Mouse (Mus musculus) layer of hippocampus, postnatal 25 days (tissue): Measurements from ENCODE around the gene Il15. TPM values are rescaled to one million over a fixed set of nuclear protein-coding genes. Genes with fewer than 3 reads are reported as not detected.

Source experiments
- DNase-seq, 2 experiments: peaks; one replicate each; pipeline ENCODE4 v3.0.0; 2022; ENCODE audit warnings: mixed read lengths in 2 of 2, low spot score in 1 of 2; ENCODE audit errors: extremely low spot score in 1 of 2
- total RNA-seq, 2 experiments: library from RNA; stranded (reverse); gene quantifications; 2 replicates each; pipeline ENCODE4 v1.2.3; 2021

Il15 gene
- total RNA-seq, 2 experiments from 2014 or later = 1.1 to 1.5 TPM

DNA sequence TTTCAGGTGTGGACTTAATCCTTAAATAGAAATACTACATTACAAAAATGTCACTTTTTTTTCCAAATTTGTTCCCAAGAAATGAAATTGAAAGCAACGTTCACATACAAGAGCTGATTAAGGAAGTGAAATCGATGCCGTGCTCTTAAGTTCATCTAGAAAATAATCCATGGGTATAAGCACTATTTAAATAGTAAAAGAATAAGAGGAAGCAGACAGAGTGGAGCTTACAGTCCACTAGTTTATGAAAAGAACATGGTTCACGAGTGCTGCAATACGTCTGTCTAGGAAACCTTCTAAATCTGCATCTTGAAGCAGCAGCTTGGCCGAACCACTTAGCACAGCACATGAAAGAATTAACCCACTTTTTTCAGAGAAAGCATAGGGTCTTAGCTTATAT is 32.4 kb downstream of the Il15 start:
- no peak for DNase-seq

DNA sequence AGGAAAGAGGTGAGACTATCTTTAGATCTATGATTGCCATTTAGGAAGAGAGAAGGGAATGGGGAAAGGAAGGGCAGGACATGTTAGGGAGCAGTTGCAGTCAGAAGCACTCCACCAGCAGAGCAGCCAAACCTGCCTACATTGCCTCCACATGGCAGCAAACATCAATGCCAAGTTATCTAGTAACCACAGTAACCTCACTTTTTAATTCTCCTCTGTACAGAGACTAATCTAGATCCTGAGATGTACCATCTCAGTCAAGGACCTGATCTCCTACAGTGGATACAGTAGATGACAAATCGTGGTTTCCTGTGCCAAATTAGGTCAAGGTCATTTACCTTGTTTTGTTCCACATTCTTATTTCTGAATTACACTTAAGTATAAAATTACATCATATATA is 42.0 kb downstream of the Il15 start:
- DNase-seq = no peak

- no peak for DNase-seq
These were observed 46.9 kb downstream of the Il15 start for GRCm38 (mm10) chr8:82356091-82356490.

DNA sequence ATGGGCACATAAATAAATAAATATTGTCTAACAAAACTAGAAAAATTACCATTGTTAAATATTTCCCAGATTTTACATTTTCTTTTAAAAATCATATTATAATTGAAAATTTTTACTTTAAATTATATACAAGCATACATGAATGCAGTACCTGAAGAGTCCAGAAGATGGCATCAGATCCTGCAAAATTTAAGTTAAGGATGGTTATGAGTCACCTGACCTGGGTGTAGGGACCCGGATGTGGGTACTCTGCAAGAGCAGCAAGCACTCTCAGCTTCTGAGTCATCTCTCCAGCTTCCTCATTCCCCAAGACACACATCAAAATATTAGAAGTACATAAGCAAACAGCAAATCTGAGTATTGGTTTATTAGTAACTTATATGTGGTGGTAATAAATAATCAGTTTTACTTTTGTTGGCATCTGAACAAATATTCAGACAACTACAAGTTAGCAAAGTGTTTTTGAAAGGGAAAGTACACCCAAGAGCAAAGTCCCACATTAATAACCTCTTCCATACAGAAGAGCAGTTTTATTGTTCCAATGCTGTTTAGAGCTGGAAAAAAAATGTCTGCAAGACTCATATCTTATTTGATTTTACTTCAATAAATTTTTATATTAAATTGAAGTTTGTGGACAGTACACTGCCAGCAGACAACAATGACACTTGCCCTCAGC is 51.6 kb downstream of the Il15 start:
- DNase-seq = no peak

GRCm38 (mm10) chr8:82349299-82349698 is 53.7 kb downstream of the Il15 start:
- DNase-seq = no peak

DNA sequence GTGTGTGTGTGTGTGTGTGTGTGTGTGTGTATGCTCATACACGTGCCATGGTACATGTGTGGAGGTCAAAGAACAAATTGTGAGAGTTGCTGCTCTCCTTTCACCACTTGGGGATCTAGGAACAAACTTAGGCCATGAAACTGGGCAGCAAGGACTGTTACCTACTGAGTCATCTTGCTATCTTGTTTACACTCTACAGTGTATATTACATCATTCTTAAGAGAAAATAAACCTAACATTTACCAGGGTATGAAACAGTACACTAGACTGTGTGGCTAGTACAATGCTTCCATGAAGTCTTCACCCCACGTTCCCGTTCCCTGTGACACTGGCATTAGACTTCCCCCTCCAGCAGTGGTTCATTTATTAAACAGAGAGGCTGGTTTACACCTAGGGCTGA is 56.5 kb downstream of the Il15 start:
- DNase-seq = no peak

GRCm38 (mm10) chr8:82331675-82332234 is 71.3 kb downstream of the Il15 start:
- DNase-seq = no peak

- DNase-seq = no peak
These were observed 74.9 kb downstream of the Il15 start for GRCm38 (mm10) chr8:82327986-82328652.

DNA sequence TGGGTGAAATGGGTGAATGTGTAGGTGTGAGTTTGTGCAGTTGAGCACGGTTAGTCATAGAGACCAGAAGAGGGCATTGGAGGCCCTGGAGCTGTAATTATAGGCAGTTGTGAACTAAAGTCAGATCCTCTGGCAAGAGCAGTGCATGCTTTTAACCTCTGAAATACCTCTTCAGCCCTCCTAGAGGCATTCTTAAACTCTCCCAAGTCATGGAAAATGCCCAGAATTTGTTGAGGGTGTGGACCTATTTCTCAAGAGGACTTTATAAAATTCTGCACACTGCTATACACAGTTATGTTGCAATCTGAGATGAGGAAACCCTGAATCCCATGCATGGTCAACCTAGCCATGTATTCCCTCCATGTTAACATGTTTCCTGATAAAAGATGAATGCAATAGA is 77.0 kb downstream of the Il15 start:
- no peak for DNase-seq

- DNase-seq = no peak
These were observed 77.4 kb downstream of the Il15 start for GRCm38 (mm10) chr8:82325586-82325985.

GRCm38 (mm10) chr8:82317446-82317845 is 85.6 kb downstream of the Il15 start:
- DNase-seq = no peak

- DNase-seq = no peak
These were observed 96.6 kb downstream of the Il15 start for GRCm38 (mm10) chr8:82306424-82306823.

DNA sequence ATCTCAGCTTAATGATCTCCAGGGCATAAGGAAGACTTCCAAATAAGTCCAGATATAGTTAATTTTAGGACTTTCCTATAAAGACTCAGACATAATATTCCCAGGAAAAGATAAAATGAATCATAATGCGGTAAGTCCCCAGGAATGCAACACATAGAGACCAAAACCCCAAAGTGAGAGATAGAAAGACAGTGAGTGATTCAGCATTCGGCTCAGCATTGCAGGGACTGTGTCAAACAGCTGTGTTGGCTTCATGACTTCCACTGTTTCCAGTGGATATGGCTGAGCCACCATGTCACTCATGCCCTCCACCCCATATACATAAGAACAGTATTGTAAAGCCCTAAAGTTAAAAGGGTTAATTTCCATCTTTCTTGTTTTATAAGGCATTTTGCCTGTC is 106.8 kb downstream of the Il15 start:
- DNase-seq = no peak

DNA sequence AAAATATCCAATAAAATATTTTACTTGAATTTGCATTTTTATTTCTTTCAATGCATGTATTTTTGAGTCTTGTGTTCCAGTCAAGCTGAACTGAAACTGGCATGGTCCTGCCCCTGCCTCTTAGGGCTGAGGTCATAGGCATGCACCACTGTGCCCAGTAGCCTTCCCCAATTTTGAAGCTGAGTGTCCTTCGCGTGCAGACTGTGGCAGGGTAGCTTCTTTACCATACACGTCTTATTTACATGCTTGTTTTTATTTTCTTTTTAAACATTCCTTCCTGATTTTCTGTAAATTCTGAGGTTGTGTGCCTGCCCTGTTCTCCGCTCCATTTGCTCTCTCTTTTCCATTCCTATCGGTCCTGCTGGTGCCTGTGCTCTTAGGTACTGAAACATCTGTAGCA is 111.4 kb downstream of the Il15 start:
- no peak for DNase-seq

DNA sequence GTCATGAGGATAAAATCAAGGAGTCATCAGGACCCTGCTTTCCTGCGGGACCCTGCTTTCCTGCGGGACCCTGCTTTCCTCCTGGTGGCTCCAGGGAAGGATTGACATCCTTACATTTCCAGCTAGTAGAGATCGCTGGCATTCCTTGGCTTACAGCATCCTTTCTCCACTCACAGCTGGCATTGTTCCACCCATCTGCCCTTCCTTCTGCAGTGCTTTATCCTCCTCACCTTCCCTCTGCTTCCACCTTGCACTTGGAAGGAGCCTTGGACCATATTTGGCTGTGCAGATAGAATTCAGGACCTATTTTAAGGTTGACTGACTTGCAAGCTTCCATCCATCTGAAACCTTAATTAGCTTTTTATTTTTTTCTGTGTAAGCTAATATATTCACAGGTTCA is 117.2 kb downstream of the Il15 start:
- no peak for DNase-seq

DNA sequence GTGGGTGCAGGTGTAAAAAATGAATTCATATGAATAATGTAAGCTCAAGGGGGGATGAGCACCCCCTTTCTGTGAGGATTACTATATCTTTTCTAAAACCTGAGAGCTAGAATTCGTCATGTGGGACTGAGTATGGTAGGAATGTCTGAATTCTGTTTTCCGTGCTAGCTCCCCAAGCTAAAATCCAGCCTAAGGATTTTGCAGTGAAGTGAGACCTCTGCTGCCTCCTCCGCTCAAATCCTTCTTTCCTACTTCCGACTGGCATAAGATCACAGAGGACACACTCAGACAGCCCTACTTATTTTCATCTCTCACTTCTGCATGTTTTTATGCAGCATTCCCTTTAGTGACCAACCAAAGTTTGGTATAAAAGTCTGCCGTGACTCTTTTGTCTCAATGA is 121.0 kb downstream of the Il15 start:
- DNase-seq = no peak
